Mouse (Mus musculus): ENCODE measurements around the gene Naip6.
"Not testable (repeated sequence)": the region's sequence is repeated elsewhere in the genome, so short reads cannot be mapped to it uniquely, and the experiment has no call there.

GRCm38 (mm10) chr13:100246223-100246622 is 71.3 kb downstream of the Naip6 start, which contains the start of gene Naip5:
- TF ChIP-seq GATA1 (IDR thresholded peaks at IDR 0.05; ENCODE audit: borderline replicate concordance, low read length); FLI1 (IDR thresholded peaks at IDR 0.05; ENCODE audit: low read length): not testable (repeated sequence)
